Mouse (Mus musculus): Measurements from ENCODE around the gene Cftr. TPM values are rescaled to one million over a fixed set of nuclear protein-coding genes. Genes with fewer than 3 reads are reported as not detected.

Cftr gene
- polyA plus RNA-seq, 1 experiment from 2014 or later: 0.67 TPM

DNA sequence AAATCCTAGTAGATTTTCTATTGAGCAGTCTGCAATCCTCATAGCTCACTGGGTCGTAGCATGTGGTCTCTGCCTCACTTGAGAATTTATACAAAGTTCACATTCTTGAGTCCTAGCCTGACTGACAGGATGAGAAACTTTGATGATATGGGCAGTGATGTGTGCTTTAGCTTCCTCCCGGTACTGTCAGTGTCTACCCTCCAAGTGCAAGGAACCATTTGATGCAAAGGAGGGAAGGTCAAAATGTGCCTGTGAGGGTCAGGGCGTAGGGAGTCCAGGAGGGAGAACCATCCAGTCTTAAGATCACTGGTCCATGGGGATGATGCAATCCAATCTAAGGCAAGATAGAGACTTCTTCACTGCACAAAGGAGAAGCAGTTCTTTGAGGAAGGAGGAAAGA lies 164.9 kb downstream of the Cftr start:
- no peak for ATAC-seq (ENCODE audit: insufficient number of reproducible peaks, insufficient read depth, low FRiP score, low TSS enrichment)
- no peaks in the 10 kb centered on the region for H3K36me3 ChIP-seq
- no peaks in the 10 kb centered on the region for H3K9me3 ChIP-seq
- H3K27me3 ChIP-seq: no peaks in the 10 kb centered on the region
- no peak overlapping the region for H3K9ac ChIP-seq
- 77% methylated on average over 3 of the region's 3 CpGs for WGBS
- no peak overlapping the region for H3K27ac ChIP-seq
- H3K4me2 ChIP-seq (replicated peaks): no peak overlapping the region
- H3K4me1 ChIP-seq: no peaks in the 10 kb centered on the region
- H3K4me3 ChIP-seq: no peak overlapping the region

DNA sequence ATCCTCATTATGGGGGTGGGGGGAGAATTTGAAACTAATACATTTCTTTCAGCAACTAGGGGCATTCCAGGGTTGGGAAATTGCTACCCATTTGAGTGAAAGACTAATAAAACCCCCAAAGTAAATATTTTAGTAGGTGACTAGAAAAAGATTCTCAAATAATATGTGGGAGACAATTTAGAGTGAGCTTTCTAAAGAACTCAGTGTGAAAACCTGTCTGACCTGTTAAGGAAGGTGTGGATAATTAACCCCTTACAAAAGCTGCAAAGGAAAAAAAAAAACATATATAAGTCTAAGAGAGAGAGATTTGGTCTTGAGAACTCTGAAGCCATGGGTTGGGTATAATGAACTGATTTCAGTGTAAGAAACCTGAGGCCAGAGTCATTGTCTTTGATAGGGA lies 167.8 kb downstream of the Cftr start:
- Histone ChIP-seq H3K36me3 (no peaks in the 10 kb centered on the region), H3K27ac (no peak overlapping the region), H3K9ac (no peak overlapping the region), H3K27me3 (no peaks in the 10 kb centered on the region), H3K9me3 (no peaks in the 10 kb centered on the region), H3K4me1 (no peaks in the 10 kb centered on the region), H3K4me3 (no peak overlapping the region), H3K4me2 (replicated peaks) (no peak overlapping the region)
- ATAC-seq (ENCODE audit: insufficient number of reproducible peaks, insufficient read depth, low FRiP score, low TSS enrichment): no peak

DNA sequence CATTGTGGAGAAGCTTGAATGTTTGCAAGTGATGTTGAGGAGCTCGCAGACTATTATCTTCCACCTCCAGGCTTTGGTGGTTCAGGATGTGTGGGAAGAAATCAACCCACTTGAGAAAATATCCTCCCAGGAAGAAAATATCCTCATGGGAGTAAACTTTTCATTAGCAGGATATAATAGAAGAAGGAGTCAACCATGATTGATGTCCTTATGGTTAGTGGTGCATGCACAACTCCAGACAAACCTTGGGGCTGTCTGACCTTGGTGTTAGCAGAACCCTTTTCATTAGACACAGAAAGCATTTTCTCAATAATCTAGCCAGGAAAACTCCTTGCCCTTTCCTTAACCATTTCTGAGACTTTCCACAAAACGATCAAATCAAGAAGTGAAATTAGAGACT lies 173.8 kb downstream of the Cftr start:
- no peak for ATAC-seq (ENCODE audit: insufficient number of reproducible peaks, insufficient read depth, low FRiP score, low TSS enrichment)

DNA sequence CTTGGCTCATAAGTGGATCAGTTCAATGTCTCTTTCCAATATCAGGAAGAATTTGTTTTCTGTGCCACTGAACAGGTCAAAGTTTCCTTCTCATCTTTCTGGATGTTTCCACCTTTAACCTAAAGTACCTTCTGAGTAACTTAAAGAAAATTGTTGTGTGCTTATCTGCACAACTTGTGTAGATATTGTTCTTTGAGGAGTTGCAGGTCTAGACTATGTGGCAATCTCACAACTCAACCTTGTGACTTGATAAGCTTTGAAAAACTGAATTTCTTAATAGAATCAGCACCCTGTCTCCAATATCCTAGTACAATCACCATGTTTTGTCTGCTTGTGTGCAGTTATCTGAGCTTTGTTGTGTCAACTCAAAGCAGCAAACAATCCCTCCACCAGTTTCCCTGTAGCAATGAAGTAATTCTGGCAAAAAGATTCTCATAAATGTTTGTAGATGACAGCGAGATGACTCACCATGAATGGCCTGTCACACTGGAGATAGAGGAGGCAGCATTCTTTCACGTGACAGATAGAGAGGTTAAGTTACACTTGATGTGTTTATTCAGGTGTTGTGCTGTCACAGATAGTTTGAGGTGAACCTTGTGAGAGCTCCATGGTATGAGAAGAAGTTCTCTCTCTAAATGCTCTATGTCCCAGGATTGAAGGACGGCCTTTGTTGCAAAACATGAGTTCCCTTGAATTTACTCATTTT lies 178.8 kb downstream of the Cftr start:
- Histone ChIP-seq H3K36me3 (no peaks in the 10 kb centered on the region), H3K27me3 (no peaks in the 10 kb centered on the region), H3K27ac (no peak overlapping the region), H3K9me3 (no peaks in the 10 kb centered on the region), H3K4me1 (no peaks in the 10 kb centered on the region), H3K4me2 (replicated peaks) (no peak overlapping the region), H3K9ac (no peak overlapping the region), H3K4me3 (no peak overlapping the region)
- 51% methylated on average over 3 of the region's 3 CpGs for WGBS
- ATAC-seq (ENCODE audit: insufficient number of reproducible peaks, insufficient read depth, low FRiP score, low TSS enrichment): no peak

More for the DNA sequence above, 173.8 kb downstream of the Cftr start:
- no peaks in the 10 kb centered on the region for H3K27me3 ChIP-seq
- no peak overlapping the region for H3K4me2 ChIP-seq (replicated peaks)
- H3K9me3 ChIP-seq: no peaks in the 10 kb centered on the region
- no peaks in the 10 kb centered on the region for H3K36me3 ChIP-seq
- no peaks in the 10 kb centered on the region for H3K4me1 ChIP-seq
- H3K27ac ChIP-seq: no peak overlapping the region
- 84% methylated on average over 2 of the region's 2 CpGs for WGBS
- no peak overlapping the region for H3K9ac ChIP-seq
- no peak overlapping the region for H3K4me3 ChIP-seq

DNA sequence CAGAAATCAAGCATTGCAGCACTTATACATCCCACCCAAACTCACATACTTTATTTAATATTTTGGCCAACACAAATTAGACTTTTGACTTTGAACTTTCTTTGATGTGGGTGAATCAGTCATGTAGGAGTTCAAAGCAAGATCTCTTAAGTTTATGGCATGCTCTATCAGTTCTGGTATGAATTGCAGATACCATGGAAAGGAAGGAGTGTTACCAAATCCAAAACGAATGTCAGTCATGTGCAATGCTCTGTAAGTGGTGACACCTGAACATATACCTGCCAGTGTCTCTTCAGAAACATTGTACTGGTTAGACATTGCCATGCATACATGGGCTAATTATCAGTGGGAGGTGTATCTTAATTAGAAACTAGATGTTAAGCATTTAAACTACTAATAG lies 189.7 kb downstream of the Cftr start:
- Histone ChIP-seq H3K9ac (no peak overlapping the region), H3K27ac (no peak overlapping the region), H3K36me3 (no peaks in the 10 kb centered on the region), H3K4me1 (no peaks in the 10 kb centered on the region), H3K4me3 (no peak overlapping the region), H3K27me3 (no peaks in the 10 kb centered on the region), H3K9me3 (no peaks in the 10 kb centered on the region), H3K4me2 (replicated peaks) (no peak overlapping the region)
- WGBS: 71% methylated on average over 1 of the region's 1 CpGs
- no peak for ATAC-seq (ENCODE audit: insufficient number of reproducible peaks, insufficient read depth, low FRiP score, low TSS enrichment)

DNA sequence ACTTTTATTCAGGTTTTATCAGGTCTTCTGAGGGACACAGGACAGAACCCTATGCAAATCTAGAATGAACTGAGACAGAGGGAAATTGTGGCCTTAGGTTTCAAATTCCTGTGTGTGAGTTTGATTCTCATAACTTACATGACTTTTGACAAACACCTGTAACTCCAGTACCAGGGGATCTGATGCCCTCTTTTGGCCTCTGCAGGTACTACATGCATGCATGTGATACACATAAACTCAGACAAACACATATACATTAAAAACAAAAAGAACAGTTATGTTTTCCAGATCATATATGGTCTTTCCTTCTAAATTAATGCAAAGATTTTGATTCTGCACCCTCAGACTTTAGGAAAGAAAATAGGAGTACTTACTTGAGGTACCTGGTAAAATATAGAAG lies 190.5 kb downstream of the Cftr start:
- Histone ChIP-seq H3K27me3 (no peaks in the 10 kb centered on the region), H3K4me1 (no peaks in the 10 kb centered on the region), H3K4me3 (no peak overlapping the region), H3K9me3 (no peaks in the 10 kb centered on the region), H3K36me3 (no peaks in the 10 kb centered on the region), H3K27ac (no peak overlapping the region), H3K4me2 (replicated peaks) (no peak overlapping the region), H3K9ac (no peak overlapping the region)
- ATAC-seq (ENCODE audit: insufficient number of reproducible peaks, insufficient read depth, low FRiP score, low TSS enrichment): no peak

DNA sequence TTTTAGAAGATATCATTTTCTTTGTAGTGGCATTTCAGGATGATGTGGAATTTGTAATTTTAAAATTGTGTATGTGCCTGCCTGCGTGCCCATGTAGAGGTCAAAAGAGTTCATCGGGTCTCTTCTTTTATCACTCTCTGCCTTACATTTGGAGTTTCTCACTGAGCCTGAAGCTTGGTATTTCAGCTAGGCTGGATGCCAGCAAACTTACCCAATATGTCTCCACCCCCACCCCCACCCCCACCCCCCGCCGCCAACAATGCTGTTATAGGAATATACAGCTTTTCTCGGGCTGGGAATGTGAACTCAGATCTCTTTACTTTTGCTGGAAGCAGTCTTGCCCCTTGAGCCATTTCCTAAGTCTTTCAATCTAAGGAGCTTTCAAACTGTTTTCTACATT lies 191.7 kb downstream of the Cftr start:
- no peak for ATAC-seq (ENCODE audit: insufficient number of reproducible peaks, insufficient read depth, low FRiP score, low TSS enrichment)
- H3K9ac ChIP-seq: no peak overlapping the region
- no peaks in the 10 kb centered on the region for H3K9me3 ChIP-seq
- WGBS: 77% methylated on average over 5 of the region's 5 CpGs
- H3K4me2 ChIP-seq (replicated peaks): no peak overlapping the region
- H3K27ac ChIP-seq: no peak overlapping the region
- no peaks in the 10 kb centered on the region for H3K36me3 ChIP-seq
- H3K27me3 ChIP-seq: no peaks in the 10 kb centered on the region
- H3K4me3 ChIP-seq: no peak overlapping the region
- H3K4me1 ChIP-seq: no peaks in the 10 kb centered on the region

DNA sequence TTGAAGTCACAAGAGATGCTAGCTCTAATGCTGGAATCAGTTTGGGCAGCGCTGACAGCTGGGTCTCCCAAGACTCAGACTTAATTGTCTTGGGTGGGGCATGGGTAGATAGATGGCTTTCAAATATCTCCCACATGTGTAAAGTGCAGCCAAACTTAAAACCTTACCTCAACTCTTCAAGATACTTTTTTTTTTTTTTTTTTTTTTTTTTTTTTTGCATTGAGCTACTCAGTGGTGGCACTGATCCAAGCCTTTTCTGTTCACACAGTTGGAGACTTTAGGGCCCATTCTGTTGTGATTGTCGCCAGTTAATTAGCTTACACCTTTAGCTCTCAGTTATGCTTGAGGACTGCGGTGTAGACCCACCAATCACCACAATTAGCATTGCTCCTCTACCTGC lies 198.6 kb downstream of the Cftr start:
- no peak for ATAC-seq (ENCODE audit: insufficient number of reproducible peaks, insufficient read depth, low FRiP score, low TSS enrichment)
- H3K27me3 ChIP-seq: no peaks in the 10 kb centered on the region
- WGBS: 80% methylated on average over 3 of the region's 3 CpGs
- H3K4me1 ChIP-seq: no peaks in the 10 kb centered on the region
- H3K9me3 ChIP-seq: no peaks in the 10 kb centered on the region
- no peak overlapping the region for H3K27ac ChIP-seq
- H3K4me3 ChIP-seq: no peak overlapping the region
- no peaks in the 10 kb centered on the region for H3K36me3 ChIP-seq
- no peak overlapping the region for H3K4me2 ChIP-seq (replicated peaks)
- H3K9ac ChIP-seq: no peak overlapping the region

DNA sequence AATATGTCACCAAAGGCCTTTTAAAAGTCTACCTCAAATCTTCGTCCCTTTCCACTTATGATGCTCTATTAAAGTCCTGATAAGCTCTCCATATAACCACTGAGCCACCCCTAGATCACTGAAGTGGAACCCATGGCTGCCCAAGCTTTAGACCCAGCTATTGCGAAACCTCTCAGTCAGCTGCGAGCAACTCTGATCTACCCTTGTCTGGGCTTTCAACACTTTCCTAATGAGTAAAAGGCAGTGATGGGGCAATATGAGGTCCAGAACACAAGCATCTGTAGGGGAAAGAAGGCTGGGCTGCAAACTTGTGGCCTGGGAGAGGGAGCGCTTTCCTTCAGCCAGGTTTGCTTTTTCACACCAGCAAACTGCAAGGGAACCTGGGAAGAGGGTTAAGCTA lies 199.2 kb downstream of the Cftr start:
- whole genome bisulfite sequencing: 86% methylated on average over 4 of the region's 4 CpGs
- Histone ChIP-seq H3K36me3 (no peaks in the 10 kb centered on the region), H3K9me3 (no peaks in the 10 kb centered on the region), H3K27ac (no peak overlapping the region), H3K9ac (no peak overlapping the region), H3K4me3 (no peak overlapping the region), H3K27me3 (no peaks in the 10 kb centered on the region), H3K4me1 (no peaks in the 10 kb centered on the region), H3K4me2 (replicated peaks) (no peak overlapping the region)
- no peak for ATAC-seq (ENCODE audit: insufficient number of reproducible peaks, insufficient read depth, low FRiP score, low TSS enrichment)

Other genes with a start within 250 kb of the Cftr start
- gene Wnt2, start 140.1 kb upstream of the Cftr start, polyA plus RNA-seq (2016; fragmentation: Nextera tagmentation; extraction: Ambion mirVana): 3.5 and 4.7 TPM in 2 replicates
- gene Asz1, start 61.6 kb upstream of the Cftr start, polyA plus RNA-seq (2016; fragmentation: Nextera tagmentation; extraction: Ambion mirVana): not detected in 2 replicates